Mouse (Mus musculus): Measurements from ENCODE around the gene Hnrnpl. TPM values are rescaled to one million over a fixed set of nuclear protein-coding genes. Genes with fewer than 3 reads are reported as not detected.
A peak's percentile ranks its signal among the peaks of the same experiment; 100 is the strongest.

The Hnrnpl gene
- polyA plus RNA-seq (2012; rRNA removed), result 166 and 244 TPM in 2 replicates

GRCm38 (mm10) chr7:28808221-28808941 lies at the start of gene Hnrnpl:
TSS of gene Hnrnpl (plus strand) at chr7:28808541.
- Histone ChIP-seq H3K4me3 (replicated peaks; ENCODE audit: extremely low read depth, low read depth, low read length) (peak within 1 kb of the TSS; percentile 90), H3K4me1 (ENCODE audit: control insufficient read depth, insufficient read depth, low read length) (peaks cover 22% of the 10 kb centered on the region)
- WGBS, result 3% methylated on average over 35 of the region's 35 CpGs
- TF ChIP-seq CTCF (IDR thresholded peaks at IDR 0.05; ENCODE audit: insufficient read depth, low read length) (no peak), POLR2A (IDR thresholded peaks at IDR 0.05; ENCODE audit: borderline replicate concordance, extremely low read depth, low read depth, low read length) (peak; percentile 22; the same call in 1 of the 2 replicates)
- DNase-seq, result peak; percentile 60

- no peaks in the 10 kb centered on the region for H3K4me1 ChIP-seq (ENCODE audit: control insufficient read depth, insufficient read depth, low read length)
- TF ChIP-seq POLR2A (IDR thresholded peaks at IDR 0.05; ENCODE audit: borderline replicate concordance, extremely low read depth, low read depth, low read length) (no peak), CTCF (IDR thresholded peaks at IDR 0.05; ENCODE audit: insufficient read depth, low read length) (no peak)
- 79% methylated on average over 13 of the region's 13 CpGs for WGBS
- no peak overlapping the region for H3K4me3 ChIP-seq (replicated peaks; ENCODE audit: extremely low read depth, low read depth, low read length)
- no peak for DNase-seq
Observed at GRCm38 (mm10) chr7:28758623-28759022, 49.7 kb upstream of the Hnrnpl start.

- Histone ChIP-seq H3K4me1 (ENCODE audit: control insufficient read depth, insufficient read depth, low read length) (peaks cover 9% of the 10 kb centered on the region), H3K4me3 (replicated peaks; ENCODE audit: extremely low read depth, low read depth, low read length) (no peak overlapping the region)
- 86% methylated on average over 9 of the region's 9 CpGs for WGBS
- no peak for DNase-seq
- no peak for TF ChIP-seq CTCF (IDR thresholded peaks at IDR 0.05; ENCODE audit: insufficient read depth, low read length)
- no peak for TF ChIP-seq POLR2A (IDR thresholded peaks at IDR 0.05; ENCODE audit: borderline replicate concordance, extremely low read depth, low read depth, low read length)
Observed at GRCm38 (mm10) chr7:28761907-28762306, 46.4 kb upstream of the Hnrnpl start.

- Histone ChIP-seq H3K4me1 (ENCODE audit: control insufficient read depth, insufficient read depth, low read length) (peaks cover 17% of the 10 kb centered on the region), H3K4me3 (replicated peaks; ENCODE audit: extremely low read depth, low read depth, low read length) (peak overlapping the region; percentile 12)
- TF ChIP-seq CTCF (IDR thresholded peaks at IDR 0.05; ENCODE audit: insufficient read depth, low read length), result no peak
- 77% methylated on average over 6 of the region's 6 CpGs for WGBS
- DNase-seq, result no peak
Observed at GRCm38 (mm10) chr7:28765211-28765610, 43.1 kb upstream of the Hnrnpl start.

GRCm38 (mm10) chr7:28766173-28766879 lies 42.0 kb upstream of the Hnrnpl start, which contains the start of gene Sirt2:
TSS of gene Sirt2 (plus strand) at chr7:28766735.
- peak; percentile 92 for DNase-seq
- TF ChIP-seq CTCF (IDR thresholded peaks at IDR 0.05; ENCODE audit: insufficient read depth, low read length), result no peak
- peak; percentile 68; the same call in 1 of the 2 replicates for TF ChIP-seq POLR2A (IDR thresholded peaks at IDR 0.05; ENCODE audit: borderline replicate concordance, extremely low read depth, low read depth, low read length)
- H3K4me3 ChIP-seq (replicated peaks; ENCODE audit: extremely low read depth, low read depth, low read length), result peak within 1 kb of the TSS; percentile 96
- 0% methylated on average over 45 of the region's 45 CpGs for WGBS
- peaks cover 17% of the 10 kb centered on the region for H3K4me1 ChIP-seq (ENCODE audit: control insufficient read depth, insufficient read depth, low read length)

GRCm38 (mm10) chr7:28766910-28767309 lies 41.4 kb upstream of the Hnrnpl start:
- DNase-seq, result no peak
- TF ChIP-seq CTCF (IDR thresholded peaks at IDR 0.05; ENCODE audit: insufficient read depth, low read length) (no peak), POLR2A (IDR thresholded peaks at IDR 0.05; ENCODE audit: borderline replicate concordance, extremely low read depth, low read depth, low read length) (no peak)
- Histone ChIP-seq H3K4me3 (replicated peaks; ENCODE audit: extremely low read depth, low read depth, low read length) (peak overlapping the region; percentile 67), H3K4me1 (ENCODE audit: control insufficient read depth, insufficient read depth, low read length) (peaks cover 17% of the 10 kb centered on the region)
- 2% methylated on average over 14 of the region's 14 CpGs for WGBS

- DNase-seq, result no peak
Observed at GRCm38 (mm10) chr7:28767462-28767965, 40.8 kb upstream of the Hnrnpl start, which contains the start of gene Nfkbib. TSS of gene Nfkbib (minus strand) at chr7:28767512.

GRCm38 (mm10) chr7:28769414-28769958 lies 38.9 kb upstream of the Hnrnpl start:
- TF ChIP-seq CTCF (IDR thresholded peaks at IDR 0.05; ENCODE audit: insufficient read depth, low read length) (no peak), POLR2A (IDR thresholded peaks at IDR 0.05; ENCODE audit: borderline replicate concordance, extremely low read depth, low read depth, low read length) (no peak)
- 94% methylated on average over 9 of the region's 9 CpGs for WGBS
- DNase-seq, result no peak
- H3K4me1 ChIP-seq (ENCODE audit: control insufficient read depth, insufficient read depth, low read length), result peaks cover 17% of the 10 kb centered on the region
- H3K4me3 ChIP-seq (replicated peaks; ENCODE audit: extremely low read depth, low read depth, low read length), result no peak overlapping the region

More at GRCm38 (mm10) chr7:28767462-28767965, 40.8 kb upstream of the Hnrnpl start, which contains the start of gene Nfkbib:
- Histone ChIP-seq H3K4me3 (replicated peaks; ENCODE audit: extremely low read depth, low read depth, low read length) (peak within 1 kb of the TSS; percentile 96), H3K4me1 (ENCODE audit: control insufficient read depth, insufficient read depth, low read length) (peaks cover 17% of the 10 kb centered on the region)
- TF ChIP-seq POLR2A (IDR thresholded peaks at IDR 0.05; ENCODE audit: borderline replicate concordance, extremely low read depth, low read depth, low read length) (no peak), CTCF (IDR thresholded peaks at IDR 0.05; ENCODE audit: insufficient read depth, low read length) (no peak)
- WGBS, result 63% methylated on average over 7 of the region's 7 CpGs

- Histone ChIP-seq H3K4me1 (ENCODE audit: control insufficient read depth, insufficient read depth, low read length) (peaks cover 13% of the 10 kb centered on the region), H3K4me3 (replicated peaks; ENCODE audit: extremely low read depth, low read depth, low read length) (no peak overlapping the region)
- TF ChIP-seq POLR2A (IDR thresholded peaks at IDR 0.05; ENCODE audit: borderline replicate concordance, extremely low read depth, low read depth, low read length) (no peak), CTCF (IDR thresholded peaks at IDR 0.05; ENCODE audit: insufficient read depth, low read length) (no peak)
- 86% methylated on average over 3 of the region's 3 CpGs for WGBS
- no peak for DNase-seq
Observed at GRCm38 (mm10) chr7:28770309-28770708, 38.0 kb upstream of the Hnrnpl start.
